Mouse (Mus musculus): ENCODE results near the gene Th.
A peak's percentile ranks its signal among the peaks of the same experiment; 100 is the strongest.

The Th gene

GRCm38 (mm10) chr7:142931028-142931427 is at the start of gene Th:
TSS of gene Th (minus strand) at chr7:142931128.
- no peak for DNase-seq

GRCm38 (mm10) chr7:142968809-142969511 is 38.0 kb upstream of the Th start, which contains the start of gene Ascl2:
TSS of gene Ascl2 (minus strand) at chr7:142969264.
- peak; percentile 49 to 51 for DNase-seq

- DNase-seq = peak; percentile 51 to 61
Observed at GRCm38 (mm10) chr7:142967884-142968808, 37.2 kb upstream of the Th start.

DNA sequence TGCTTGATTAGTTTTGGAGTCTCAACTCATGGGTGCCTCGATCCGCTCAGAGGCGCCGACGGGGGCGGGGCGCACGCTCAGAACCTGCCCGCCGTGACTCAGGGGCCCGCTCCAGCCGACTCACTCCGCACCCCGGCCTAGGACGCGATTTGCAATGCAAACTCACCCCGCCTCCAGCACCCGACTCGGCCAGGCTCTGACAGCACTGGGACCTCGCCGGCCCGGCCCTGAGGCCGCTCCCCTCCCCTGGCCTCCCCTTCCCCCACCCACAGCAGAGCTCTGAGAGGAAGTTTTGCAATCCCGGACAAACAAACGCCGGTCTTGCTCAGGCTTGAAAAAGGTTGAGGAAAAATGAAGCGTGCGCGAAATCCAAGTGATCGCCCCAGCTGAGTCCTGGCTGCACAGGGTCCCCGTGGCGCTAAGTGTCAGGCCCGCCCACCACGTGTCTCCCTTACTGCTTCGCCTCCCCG is 36.5 kb upstream of the Th start:
- peak; percentile 6 to 9 for DNase-seq

DNA sequence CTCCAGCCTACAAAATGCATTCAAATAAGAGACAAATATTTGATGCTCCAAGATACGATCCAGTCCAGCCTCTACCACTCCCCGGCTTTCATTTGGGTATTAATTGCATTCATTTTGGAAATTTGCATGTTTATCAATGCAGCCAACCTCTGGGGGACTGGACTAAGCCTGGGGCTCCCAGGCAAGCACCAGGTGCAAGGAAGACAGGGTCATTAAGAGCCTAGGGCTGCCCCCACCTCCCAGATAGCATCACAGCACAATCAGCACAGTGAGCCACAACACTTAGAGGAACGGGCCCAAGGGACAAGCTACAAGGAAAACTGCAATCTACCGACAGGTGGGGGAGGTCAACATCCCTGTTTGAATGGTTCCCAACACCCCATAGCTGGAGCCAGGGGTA is 28.8 kb upstream of the Th start:
- no peak for DNase-seq

- DNase-seq = no peak
Observed at GRCm38 (mm10) chr7:142958817-142959216, 27.9 kb upstream of the Th start.

- DNase-seq = no peak
Observed at GRCm38 (mm10) chr7:142956018-142956417, 25.1 kb upstream of the Th start.

DNA sequence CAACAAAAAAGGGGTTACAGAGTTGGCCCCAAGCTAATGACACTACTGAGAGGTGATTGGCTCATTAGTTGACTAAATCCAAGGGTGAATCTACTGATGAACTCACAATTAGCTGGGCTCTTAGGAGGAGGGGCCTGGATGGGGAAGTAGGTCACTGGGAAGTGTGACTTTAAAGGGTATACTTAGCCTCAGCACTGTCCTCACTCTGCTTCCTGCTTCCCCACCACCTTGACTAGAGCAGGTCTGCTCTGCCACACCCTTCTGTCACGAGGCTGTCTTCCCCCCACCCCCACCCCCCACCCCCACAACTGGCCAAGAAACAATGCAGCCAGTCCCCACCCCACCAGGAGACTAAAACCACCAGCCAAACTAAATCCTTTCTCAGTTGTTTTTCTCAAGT is 18.6 kb upstream of the Th start:
- DNase-seq = no peak

GRCm38 (mm10) chr7:142937631-142938030 is 6.7 kb upstream of the Th start:
- DNase-seq = no peak

DNA sequence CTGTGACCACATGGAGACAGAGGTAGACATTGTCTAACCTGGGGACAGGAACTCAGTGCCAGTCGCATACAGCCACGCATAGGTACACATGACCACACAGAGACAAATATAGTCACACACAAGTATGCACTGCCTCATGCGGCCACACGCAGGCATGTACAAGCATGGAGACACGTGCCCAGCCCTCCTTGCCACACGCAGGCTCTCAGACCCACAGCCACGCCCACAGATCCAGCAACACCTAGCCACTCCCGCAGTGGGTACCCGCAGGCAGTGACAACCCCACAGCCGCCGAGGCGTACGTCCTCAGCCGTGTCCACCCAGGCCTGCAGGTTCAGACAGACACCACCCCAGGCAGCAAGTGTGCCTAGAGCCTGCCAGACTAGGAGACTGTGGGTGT is 4.8 kb upstream of the Th start:
- no peak for DNase-seq

DNA sequence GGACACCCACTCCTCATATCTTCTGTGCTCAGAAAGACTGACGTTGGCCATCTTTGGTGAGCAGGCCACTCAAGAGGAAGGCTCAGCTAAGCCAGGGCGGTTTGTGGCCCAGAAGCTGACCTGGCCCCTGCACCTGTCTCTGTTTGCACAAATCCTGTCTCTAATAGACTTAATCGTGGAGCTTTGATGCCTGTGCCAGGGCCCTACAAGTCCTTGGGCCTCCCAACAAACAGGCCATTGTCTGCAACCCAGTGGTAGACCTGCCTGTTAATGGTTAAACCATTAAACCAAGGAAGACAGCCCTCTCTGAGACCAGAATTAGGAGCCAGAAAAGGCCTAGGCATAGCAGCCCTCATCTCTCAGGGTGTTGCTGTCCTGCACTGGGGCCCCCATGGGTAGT is 1.5 kb upstream of the Th start:
- DNase-seq = no peak

GRCm38 (mm10) chr7:142929516-142929915 is 1.4 kb downstream of the Th start:
- no peak for DNase-seq

GRCm38 (mm10) chr7:142927293-142927692 is 3.6 kb downstream of the Th start:
- no peak for DNase-seq

DNA sequence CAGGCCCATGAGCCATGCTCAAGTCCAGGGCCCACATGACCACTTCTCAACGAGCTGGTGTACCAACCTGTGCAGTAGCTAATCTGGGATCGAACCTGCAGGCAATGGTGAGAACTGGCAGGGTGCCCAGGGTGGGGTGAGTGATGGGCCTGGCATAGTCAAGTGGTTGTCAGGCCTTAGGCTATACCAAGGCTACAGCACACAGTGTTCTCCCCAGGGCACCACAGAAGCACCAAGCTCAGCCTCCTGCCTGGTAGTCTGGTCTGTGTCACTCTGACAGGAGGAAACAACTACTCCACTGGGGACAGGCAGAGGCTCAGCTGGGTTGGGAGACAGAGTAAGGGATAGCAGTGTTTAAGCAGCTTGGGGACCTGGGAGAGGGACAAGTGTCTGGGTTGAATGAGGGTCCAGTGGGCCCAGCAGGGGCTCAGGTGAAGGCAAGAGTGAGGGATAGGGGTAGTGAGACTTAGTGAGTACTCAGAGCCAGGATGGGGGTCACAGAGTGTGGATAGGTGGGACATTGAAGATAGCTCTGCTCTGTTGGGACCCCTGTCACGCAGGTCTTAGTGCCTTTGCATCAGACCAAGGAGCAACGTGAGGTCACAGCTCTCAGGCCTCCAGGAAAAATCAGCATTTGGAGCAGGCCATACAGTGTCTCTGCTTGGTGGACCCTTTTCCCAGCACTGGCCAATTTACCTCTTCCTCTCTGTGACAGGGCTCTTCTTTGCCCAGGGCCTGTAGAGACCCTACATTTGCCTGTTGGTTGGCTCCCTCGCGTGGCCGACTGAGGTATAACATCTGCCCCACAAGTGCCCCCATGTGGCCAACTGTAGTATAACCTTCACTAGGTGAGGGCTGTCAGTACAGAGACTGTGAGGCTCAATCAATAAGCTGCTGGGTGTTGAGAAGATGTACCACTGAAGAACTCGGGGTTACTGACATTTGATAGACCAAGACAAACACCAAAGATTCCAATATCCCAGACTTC is 12.0 kb downstream of the Th start:
- peak; percentile 88 to 92 for DNase-seq

DNA sequence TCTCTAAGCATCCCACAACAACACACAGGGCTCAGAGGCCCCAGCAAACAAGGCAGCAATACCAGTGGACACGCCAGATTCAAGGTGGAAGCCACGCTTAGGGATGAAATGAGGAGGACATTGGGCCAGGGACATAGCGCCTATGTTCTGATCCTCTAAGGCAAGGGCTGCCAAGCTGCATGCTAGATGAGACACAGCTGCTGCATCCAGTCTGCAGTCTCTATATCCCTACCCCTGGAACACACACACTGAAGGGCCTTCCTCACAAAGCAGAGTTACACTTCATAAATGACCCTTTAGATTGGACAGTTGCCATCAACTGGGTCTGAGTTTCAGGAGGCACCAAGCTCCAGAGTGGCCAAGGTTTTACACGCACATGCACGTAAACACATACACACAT is 13.3 kb downstream of the Th start:
- peak in 1 of 2 experiments; percentile 16 for DNase-seq

DNA sequence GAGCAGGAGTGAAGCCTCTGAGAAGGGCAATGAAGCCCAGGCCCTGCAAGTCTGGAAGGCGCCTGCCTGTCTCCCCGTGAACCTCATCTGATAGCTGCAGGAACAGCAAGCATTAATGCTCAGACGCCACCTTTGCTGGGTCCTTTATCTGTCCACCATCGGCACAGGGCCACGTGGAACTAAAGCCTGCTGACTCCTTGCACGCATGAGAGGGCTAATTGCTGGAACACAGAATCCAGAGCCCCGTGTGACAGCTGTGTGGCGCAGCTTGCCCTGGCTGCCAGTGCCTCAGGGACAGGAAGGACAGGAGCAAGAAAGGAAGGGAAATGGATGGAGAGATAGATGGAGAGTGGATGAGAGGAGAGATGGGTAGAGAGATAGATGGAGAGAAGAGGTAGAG is 14.8 kb downstream of the Th start:
- peak; percentile 86 to 92 for DNase-seq

GRCm38 (mm10) chr7:142911682-142912081 is 19.2 kb downstream of the Th start:
- no peak for DNase-seq

GRCm38 (mm10) chr7:142910104-142910503 is 20.8 kb downstream of the Th start:
- DNase-seq = no peak

DNA sequence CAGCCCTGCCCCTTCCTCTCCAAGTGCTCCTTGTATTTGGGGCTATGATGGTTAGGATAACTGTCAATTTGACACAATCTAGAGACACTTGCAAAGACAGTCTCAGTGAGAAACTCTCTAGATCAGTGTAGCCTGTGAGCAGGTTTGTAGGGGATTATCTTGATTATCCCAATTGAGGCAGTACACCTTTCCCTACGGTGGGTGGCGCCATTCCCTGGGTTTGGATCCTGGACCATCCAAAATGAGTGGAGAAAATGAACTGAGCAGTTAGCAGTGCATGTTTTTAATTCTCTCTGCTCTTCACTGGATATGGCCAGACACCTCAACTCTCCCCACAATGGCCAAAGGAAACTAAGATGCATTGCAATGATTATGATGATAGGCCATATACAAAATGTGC is 21.3 kb downstream of the Th start:
- DNase-seq = no peak

DNA sequence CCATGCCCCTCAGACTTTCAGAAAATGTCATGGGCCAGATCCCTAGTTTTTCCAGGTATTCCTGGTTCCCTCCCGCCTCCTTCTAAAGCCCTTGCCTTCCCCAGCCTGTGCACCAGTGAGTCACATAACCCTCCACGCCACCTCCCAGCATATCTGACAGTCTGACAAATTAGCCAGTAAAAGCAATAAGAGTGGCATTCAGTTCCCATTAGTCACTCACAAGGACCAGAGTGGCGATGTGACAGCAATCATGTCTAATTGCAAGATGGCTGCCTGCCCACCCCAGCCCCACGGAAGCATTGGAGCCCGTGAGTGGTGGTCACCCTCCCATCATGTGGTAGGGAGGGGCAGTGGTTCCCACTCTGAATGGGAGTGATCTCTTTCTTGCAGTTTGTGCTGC is 25.3 kb downstream of the Th start:
- no peak for DNase-seq

GRCm38 (mm10) chr7:142904331-142904730 is 26.6 kb downstream of the Th start:
- no peak for DNase-seq

- no peak for DNase-seq
Observed at GRCm38 (mm10) chr7:142902931-142903330, 28.0 kb downstream of the Th start.

- no peak for DNase-seq
Observed at GRCm38 (mm10) chr7:142901774-142902173, 29.2 kb downstream of the Th start.
